Mouse (Mus musculus) cerebellum, adult 2 months (tissue): ENCODE data around the gene Hist1h4c.
"Not testable (repeated sequence)": the region's sequence is repeated elsewhere in the genome, so short reads cannot be mapped to it uniquely, and the experiment has no call there.

Source experiments
- CTCF ChIP-seq: fragments of 200-500 bp; IDR thresholded peaks from 2 replicates; pipeline ENCODE4 v1.5.1; 2011; ENCODE audit warnings: low read depth, mild to moderate bottlenecking, control low read depth, low read length, moderate library complexity, borderline replicate concordance; ENCODE audit not compliant: insufficient read depth
- POLR2A ChIP-seq: fragments of 200-500 bp; IDR thresholded peaks from 2 replicates; pipeline ENCODE4 v1.6.1; 2011; ENCODE audit warnings: low read length, control low read depth, borderline replicate concordance; ENCODE audit not compliant: insufficient read depth

- not testable (repeated sequence) for TF ChIP-seq CTCF, POLR2A
Measured at GRCm38 (mm10) chr13:23684295-23684945, 13.8 kb downstream of the Hist1h4c start.
